Comparison of ENCODE assay signal across 13 mouse cellular contexts in genomic region chr10:66937116-66937515, GRCm38 (mm10).
DNase-seq lines count a peak whose midpoint lies in the region; ATAC-seq and TF ChIP-seq lines count a peak whose summit lies in the region.
"Had no signal": no experiment of that assay in that cellular context is flagged by ENCODE, and none has a peak within 500 bp of the region (broad histone marks: within the 10 kb centered on the region; RNA-seq: fewer than 3 reads in every experiment).

No protein-coding gene starts in this region.

- no peak overlapping the region for H3K4me3 ChIP-seq in liver, postnatal 0 days (ENCODE audit: low read depth, low read length)
- H3K4me3 ChIP-seq in bone marrow, adult 2 months (replicated peaks; ENCODE audit: control insufficient read depth, low read depth, low read length) = peak overlapping the region; percentile 35
- no peak overlapping the region for H3K4me3 ChIP-seq in forebrain, embryonic 15.5 days
- H3K4me3 ChIP-seq: limb, embryonic 12.5 days had no signal

- TF ChIP-seq CTCF in liver, postnatal 0 days (IDR thresholded peaks at IDR 0.05; ENCODE audit: low read depth) = no peak
- TF ChIP-seq CTCF in bone marrow, adult 2 months (IDR thresholded peaks at IDR 0.05; ENCODE audit: control insufficient read depth, insufficient read depth, low read length) = no peak

- peaks cover 11% of the 10 kb centered on the region; the same call in 1 of the 2 replicates for H3K4me1 ChIP-seq in liver, postnatal 0 days (ENCODE audit: insufficient read depth)
- H3K4me1 ChIP-seq in bone marrow, adult 2 months (ENCODE audit: control insufficient read depth, insufficient read depth, low read length) = peaks cover 6% of the 10 kb centered on the region; the same call in 1 of the 2 replicates
- no peaks in the 10 kb centered on the region for H3K4me1 ChIP-seq in forebrain, embryonic 15.5 days

- no peak; the same call in 1 of the 2 replicates for ATAC-seq in liver, postnatal 0 days
- peak; percentile 88 for ATAC-seq in megakaryocyte, adult 5-6 weeks (ENCODE audit: poor library complexity, severe bottlenecking)
- no peak for ATAC-seq in forebrain, embryonic 15.5 days (replicated peaks)
- ATAC-seq: hindbrain, postnatal 0 days had no signal

- no peak for TF ChIP-seq EP300 in liver, postnatal 0 days (IDR thresholded peaks at IDR 0.05; ENCODE audit: low read depth)

- no peak for TF ChIP-seq POLR2A in bone marrow, adult 2 months (IDR thresholded peaks at IDR 0.05; ENCODE audit: borderline replicate concordance, control insufficient read depth, low read depth, low read length)

- H3K27ac ChIP-seq in liver, postnatal 0 days (ENCODE audit: low read depth) = no peak overlapping the region
- H3K27ac ChIP-seq in bone marrow, adult 2 months (ENCODE audit: control insufficient read depth, insufficient read depth, low read depth, low read length, poor library complexity) = no peak overlapping the region; the same call in 1 of the 2 replicates
- H3K27ac ChIP-seq in forebrain, embryonic 15.5 days (replicated peaks) = no peak overlapping the region
- H3K27ac ChIP-seq: hindbrain, postnatal 0 days; kidney, postnatal 0 days; limb, embryonic 12.5 days; stomach, postnatal 0 days had no signal

- H3K9ac ChIP-seq in liver, postnatal 0 days (replicated peaks) = no peak overlapping the region
- no peak overlapping the region for H3K9ac ChIP-seq in forebrain, embryonic 15.5 days (replicated peaks)
- H3K9ac ChIP-seq: limb, embryonic 12.5 days had no signal

- no peaks in the 10 kb centered on the region for H3K27me3 ChIP-seq in liver, postnatal 0 days (ENCODE audit: insufficient read depth, low read length)
- no peaks in the 10 kb centered on the region for H3K27me3 ChIP-seq in forebrain, embryonic 15.5 days
- H3K27me3 ChIP-seq: limb, embryonic 12.5 days had no signal

- no peaks in the 10 kb centered on the region for H3K9me3 ChIP-seq in liver, postnatal 0 days (ENCODE audit: low read length)
- no peaks in the 10 kb centered on the region for H3K9me3 ChIP-seq in forebrain, embryonic 15.5 days
- H3K9me3 ChIP-seq: limb, embryonic 12.5 days had no signal

- 41% methylated on average over 13 of the region's 13 CpGs for WGBS in liver, postnatal 0 days (ENCODE audit: insufficient replicate concordance)
- WGBS in bone marrow, adult 2 months = 3% methylated on average over 13 of the region's 13 CpGs
- WGBS in forebrain, embryonic 15.5 days = 87% methylated on average over 13 of the region's 13 CpGs

- 0 out of 2 replicates have a peak overlapping the region, but pooled peaks have one; percentile 14 for H3K4me2 ChIP-seq in liver, postnatal 0 days (ENCODE audit: low read depth, low read length)
- H3K4me2 ChIP-seq in forebrain, embryonic 15.5 days (replicated peaks) = no peak overlapping the region
- H3K4me2 ChIP-seq: limb, embryonic 12.5 days had no signal

- H3K36me3 ChIP-seq in liver, postnatal 0 days (replicated peaks; ENCODE audit: insufficient read depth, low read length) = no peaks in the 10 kb centered on the region
- no peaks in the 10 kb centered on the region for H3K36me3 ChIP-seq in forebrain, embryonic 15.5 days
- H3K36me3 ChIP-seq: limb, embryonic 12.5 days had no signal

- no peak for DNase-seq in liver, postnatal 0 days
- DNase-seq in liver = no peak
- DNase-seq in B cell, adult 2 months = peak; percentile 35 to 49
- no peak for DNase-seq in kidney, postnatal 25 days
- DNase-seq: cerebellum, postnatal 10 days; layer of hippocampus, postnatal 36 days had no signal

Comparison
In these comparisons a context has a peak if more than half of its experiments do, and no peak if none do; other contexts are left out.
1. DNase-seq: peak in B cell, adult 2 months (2 of 2); none in liver, postnatal 0 days (single experiment), liver (single experiment) and kidney, postnatal 25 days (0 of 2).